Mouse (Mus musculus): ENCODE results near the gene Gm11146. TPM values are rescaled to one million over a fixed set of nuclear protein-coding genes. Genes with fewer than 3 reads are reported as not detected.
A peak's percentile ranks its signal among the peaks of the same experiment; 100 is the strongest.

Gene Gm11146
- polyA plus RNA-seq, 1 experiment from 2014 or later: not detected

DNA sequence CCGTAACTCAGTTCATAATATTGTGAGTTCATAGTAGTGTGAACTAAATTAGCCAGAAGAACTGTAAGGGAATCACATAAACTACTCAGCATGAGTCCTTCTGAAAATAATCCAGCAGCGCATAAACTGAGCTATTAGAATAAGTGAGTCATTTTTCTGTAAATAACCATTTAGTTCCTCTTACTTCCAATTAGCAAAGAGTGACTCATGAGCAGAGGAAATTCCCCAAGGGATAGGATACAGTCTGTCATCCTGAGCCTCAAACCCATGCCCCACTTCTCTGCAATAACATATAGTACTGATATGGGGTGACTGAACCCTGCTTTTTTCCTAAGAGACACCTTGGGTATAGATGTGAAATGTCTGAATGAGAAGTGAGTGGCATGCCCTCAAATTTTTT is 687 bp upstream of the Gm11146 start:
- no peak for ATAC-seq (ENCODE audit: insufficient number of reproducible peaks, low FRiP score)
- 85% methylated on average over 2 of the region's 2 CpGs for WGBS
- no peaks in the 10 kb centered on the region for H3K4me1 ChIP-seq (replicated peaks)

DNA sequence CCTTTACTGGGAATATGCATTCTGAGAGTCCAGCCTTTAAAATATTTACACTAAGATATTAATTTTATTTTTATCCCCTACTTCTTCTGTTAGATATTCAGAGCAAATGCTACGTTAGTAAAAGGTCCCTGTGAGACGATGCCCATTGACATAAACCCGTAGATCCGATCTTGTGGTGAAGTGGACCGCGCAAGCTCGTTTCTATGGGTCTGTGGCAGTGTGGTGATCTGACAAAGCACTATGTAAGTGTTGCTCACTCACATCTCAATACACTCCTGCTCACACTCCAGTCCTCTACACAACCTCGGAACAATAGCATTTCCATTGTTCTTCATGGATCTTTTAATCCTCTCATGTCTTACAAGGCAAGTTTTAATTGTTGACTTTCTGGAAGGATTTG is 3.1 kb downstream of the Gm11146 start:
- Histone ChIP-seq H3K9ac (no peak overlapping the region), H3K27me3 (replicated peaks) (no peaks in the 10 kb centered on the region), H3K4me1 (replicated peaks) (peaks cover 4% of the 10 kb centered on the region; the same call in 1 of the 2 replicates), H3K4me2 (no peak overlapping the region), H3K9me3 (replicated peaks) (no peaks in the 10 kb centered on the region), H3K36me3 (peaks cover 11% of the 10 kb centered on the region), H3K27ac (ENCODE audit: poor library complexity, severe bottlenecking) (no peak overlapping the region), H3K4me3 (no peak overlapping the region)
- WGBS: 85% methylated on average over 8 of the region's 8 CpGs
- no peak for ATAC-seq (ENCODE audit: insufficient number of reproducible peaks, low FRiP score)

More for the DNA sequence above, 687 bp upstream of the Gm11146 start:
- no peak overlapping the region for H3K4me3 ChIP-seq
- no peaks in the 10 kb centered on the region for H3K27me3 ChIP-seq (replicated peaks)
- no peak overlapping the region for H3K9ac ChIP-seq
- H3K9me3 ChIP-seq (replicated peaks): no peaks in the 10 kb centered on the region
- H3K27ac ChIP-seq (ENCODE audit: poor library complexity, severe bottlenecking): no peak overlapping the region
- H3K4me2 ChIP-seq: no peak overlapping the region
- H3K36me3 ChIP-seq: peaks cover 12% of the 10 kb centered on the region

DNA sequence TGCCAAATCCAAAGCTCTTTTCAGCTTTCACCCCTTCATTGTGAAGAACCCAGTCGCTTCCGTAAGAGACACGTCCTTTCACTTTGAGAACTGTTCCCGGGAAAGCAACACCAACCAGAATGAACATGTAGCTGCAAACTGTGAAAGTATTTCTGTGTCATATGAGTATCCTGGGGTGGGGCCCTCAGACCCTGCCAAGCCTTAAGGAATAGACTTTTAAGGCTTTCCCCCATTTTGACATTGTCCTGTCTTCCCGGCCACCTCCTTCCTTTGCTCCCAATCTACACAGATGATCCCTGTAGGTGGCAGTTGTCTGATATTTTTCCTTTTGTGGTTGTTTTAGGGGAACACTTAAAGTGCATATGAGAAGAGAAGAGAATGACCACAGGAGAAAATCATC is 5.3 kb downstream of the Gm11146 start:
- no peaks in the 10 kb centered on the region for H3K27me3 ChIP-seq (replicated peaks)
- H3K36me3 ChIP-seq: peaks cover 12% of the 10 kb centered on the region
- ATAC-seq (ENCODE audit: insufficient number of reproducible peaks, low FRiP score): no peak
- H3K4me2 ChIP-seq: no peak overlapping the region
- peaks cover 14% of the 10 kb centered on the region for H3K4me1 ChIP-seq (replicated peaks)
- H3K4me3 ChIP-seq: no peak overlapping the region
- no peak overlapping the region for H3K9ac ChIP-seq
- WGBS: 88% methylated on average over 5 of the region's 5 CpGs
- no peak overlapping the region for H3K27ac ChIP-seq (ENCODE audit: poor library complexity, severe bottlenecking)
- no peaks in the 10 kb centered on the region for H3K9me3 ChIP-seq (replicated peaks)

DNA sequence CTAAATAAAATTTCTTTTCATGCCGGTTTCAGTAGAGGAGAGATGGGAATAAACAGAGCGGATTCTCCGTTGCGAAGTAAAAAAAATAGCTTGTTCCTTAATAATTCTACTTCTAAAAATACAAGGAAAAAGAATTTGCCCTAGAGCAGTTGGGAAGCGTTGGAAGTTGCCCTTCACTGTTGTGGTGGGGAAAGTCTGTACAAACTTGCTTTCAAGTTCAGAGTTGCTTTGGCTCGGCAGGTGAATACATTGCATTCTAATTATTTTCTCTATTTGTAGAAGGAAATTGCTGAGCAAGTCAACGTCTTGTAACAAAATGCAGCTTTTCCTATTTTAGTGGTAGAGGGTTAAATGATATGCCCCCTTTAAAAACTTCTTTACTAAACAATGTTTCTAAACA is 6.2 kb downstream of the Gm11146 start:
- Histone ChIP-seq H3K9ac (no peak overlapping the region), H3K9me3 (replicated peaks) (no peaks in the 10 kb centered on the region), H3K4me3 (no peak overlapping the region), H3K4me1 (replicated peaks) (peaks cover 14% of the 10 kb centered on the region), H3K4me2 (no peak overlapping the region), H3K36me3 (peaks cover 15% of the 10 kb centered on the region; the same call in 1 of the 2 replicates), H3K27ac (ENCODE audit: poor library complexity, severe bottlenecking) (no peak overlapping the region), H3K27me3 (replicated peaks) (no peaks in the 10 kb centered on the region)
- 80% methylated on average over 7 of the region's 7 CpGs for WGBS
- no peak for ATAC-seq (ENCODE audit: insufficient number of reproducible peaks, low FRiP score)

DNA sequence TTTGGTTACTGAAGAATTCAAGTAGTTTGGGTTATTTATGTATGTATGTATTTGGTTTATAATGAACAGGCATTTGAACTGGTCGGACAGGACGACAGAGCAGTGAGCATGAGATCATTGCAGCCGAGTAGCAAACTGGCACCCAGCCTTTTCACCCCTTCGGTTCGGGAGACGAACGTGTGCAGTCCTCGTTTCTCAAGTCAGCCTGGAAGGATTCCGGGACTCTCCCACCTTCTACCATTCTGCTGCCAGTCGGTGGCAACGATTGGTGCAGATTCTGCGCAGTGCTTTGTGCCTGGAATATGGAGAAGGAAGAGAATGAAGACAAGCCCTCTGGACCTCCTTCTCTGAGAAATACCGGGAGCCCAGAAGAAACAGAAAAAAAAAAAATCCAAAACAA is 7.3 kb downstream of the Gm11146 start:
- peaks cover 14% of the 10 kb centered on the region for H3K4me1 ChIP-seq (replicated peaks)
- no peak overlapping the region for H3K4me3 ChIP-seq
- no peaks in the 10 kb centered on the region for H3K27me3 ChIP-seq (replicated peaks)
- H3K4me2 ChIP-seq: no peak overlapping the region
- no peak overlapping the region for H3K9ac ChIP-seq
- H3K27ac ChIP-seq (ENCODE audit: poor library complexity, severe bottlenecking): no peak overlapping the region
- 57% methylated on average over 13 of the region's 13 CpGs for WGBS
- no peak for ATAC-seq (ENCODE audit: insufficient number of reproducible peaks, low FRiP score)
- no peaks in the 10 kb centered on the region for H3K9me3 ChIP-seq (replicated peaks)
- H3K36me3 ChIP-seq: peaks cover 13% of the 10 kb centered on the region; the same call in 1 of the 2 replicates

DNA sequence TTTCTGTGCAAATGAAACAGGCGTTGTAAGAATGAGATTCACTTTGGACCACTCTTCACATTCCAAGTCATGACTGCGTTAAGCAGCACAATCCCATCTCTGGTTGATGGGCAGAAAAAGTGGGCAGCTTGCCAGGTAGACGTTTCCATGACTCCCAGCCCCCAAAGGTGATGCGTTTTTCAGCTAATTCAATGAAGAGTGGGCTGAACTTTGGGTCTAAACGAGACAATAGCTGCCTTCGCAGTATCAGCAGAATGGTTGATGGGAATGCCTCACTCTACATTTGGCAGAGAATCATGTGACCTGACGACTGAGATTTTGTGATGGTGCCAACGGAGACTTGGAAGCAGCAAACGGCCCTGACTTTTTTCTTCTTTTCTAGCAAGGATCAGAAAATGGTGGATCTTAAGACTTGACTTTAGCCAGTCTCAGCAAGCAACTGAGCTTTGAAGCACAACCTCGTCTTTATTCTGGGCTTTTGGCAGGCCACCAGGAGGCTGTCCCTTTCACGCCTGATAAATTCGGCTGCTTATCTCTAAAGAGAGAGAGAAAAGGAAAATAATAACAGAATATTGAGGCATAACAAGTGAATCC is 8.0 kb downstream of the Gm11146 start:
- 24% methylated on average over 12 of the region's 12 CpGs for WGBS
- H3K9me3 ChIP-seq (replicated peaks): no peaks in the 10 kb centered on the region
- peak overlapping the region; percentile 44 for H3K4me2 ChIP-seq
- peaks cover 14% of the 10 kb centered on the region for H3K4me1 ChIP-seq (replicated peaks)
- ATAC-seq (ENCODE audit: insufficient number of reproducible peaks, low FRiP score): peak; percentile 25
- H3K27ac ChIP-seq (ENCODE audit: poor library complexity, severe bottlenecking): peak overlapping the region; percentile 39; the same call in 1 of the 2 replicates
- no peaks in the 10 kb centered on the region for H3K27me3 ChIP-seq (replicated peaks)
- no peak overlapping the region for H3K9ac ChIP-seq
- H3K4me3 ChIP-seq: no peak overlapping the region
- H3K36me3 ChIP-seq: 0 out of 2 replicates have a peak, but pooled peaks cover 9% of the 10 kb centered on the region

DNA sequence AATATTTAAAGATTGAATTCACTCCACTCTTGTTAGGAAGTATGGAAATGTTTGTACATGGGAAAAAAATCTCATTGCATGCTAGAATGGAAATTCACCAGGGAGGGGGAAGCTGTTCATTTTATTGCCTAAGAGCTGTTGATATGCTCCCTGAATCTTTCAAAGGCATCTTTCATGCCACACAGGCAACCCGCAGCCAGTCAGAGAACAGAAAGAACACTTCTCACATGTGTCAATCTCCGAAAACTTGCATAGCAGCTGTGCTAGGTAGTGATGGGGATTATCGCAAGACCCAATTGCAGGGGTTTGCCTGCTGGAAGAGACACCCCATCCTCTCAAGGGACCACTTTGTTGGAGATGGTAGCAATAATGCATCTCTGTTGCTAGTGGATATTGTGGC is 8.9 kb downstream of the Gm11146 start:
- H3K9me3 ChIP-seq (replicated peaks): no peaks in the 10 kb centered on the region
- 72% methylated on average over 3 of the region's 3 CpGs for WGBS
- no peak overlapping the region for H3K9ac ChIP-seq
- peaks cover 14% of the 10 kb centered on the region for H3K4me1 ChIP-seq (replicated peaks)
- H3K4me2 ChIP-seq: no peak overlapping the region
- H3K27ac ChIP-seq (ENCODE audit: poor library complexity, severe bottlenecking): no peak overlapping the region
- H3K36me3 ChIP-seq: 0 out of 2 replicates have a peak, but pooled peaks cover 9% of the 10 kb centered on the region
- no peak overlapping the region for H3K4me3 ChIP-seq
- no peak for ATAC-seq (ENCODE audit: insufficient number of reproducible peaks, low FRiP score)
- H3K27me3 ChIP-seq (replicated peaks): no peaks in the 10 kb centered on the region

DNA sequence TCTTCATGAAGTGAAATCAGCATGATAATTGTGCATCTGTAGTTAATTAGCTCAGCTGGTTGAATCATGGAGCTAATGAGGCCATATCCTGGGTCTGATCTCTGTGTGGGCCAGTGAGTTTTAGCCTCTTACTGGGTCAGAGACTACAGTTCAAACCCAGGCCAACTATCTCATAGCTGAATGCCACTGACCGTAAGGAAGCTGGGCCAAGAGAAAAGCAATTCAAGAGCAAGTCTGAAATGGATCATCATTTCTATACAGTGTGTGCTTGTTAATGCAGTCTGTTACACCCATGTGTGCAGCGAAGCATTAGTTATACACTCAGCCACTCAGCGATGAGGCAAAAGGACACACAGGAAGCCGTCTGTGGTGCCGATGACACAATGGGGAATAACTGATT is 28.9 kb downstream of the Gm11146 start:
- Histone ChIP-seq H3K27ac (ENCODE audit: poor library complexity, severe bottlenecking) (0 out of 2 replicates have a peak overlapping the region, but pooled peaks have one; percentile 3), H3K27me3 (replicated peaks) (no peaks in the 10 kb centered on the region), H3K36me3 (peaks cover 9% of the 10 kb centered on the region; the same call in 1 of the 2 replicates), H3K4me3 (no peak overlapping the region), H3K9ac (no peak overlapping the region), H3K4me2 (no peak overlapping the region), H3K4me1 (replicated peaks) (no peaks in the 10 kb centered on the region; the same call in 1 of the 2 replicates), H3K9me3 (replicated peaks) (0 out of 2 replicates have a peak, but pooled peaks cover 3% of the 10 kb centered on the region)
- no peak for ATAC-seq (ENCODE audit: insufficient number of reproducible peaks, low FRiP score)
- WGBS: 74% methylated on average over 5 of the region's 5 CpGs

DNA sequence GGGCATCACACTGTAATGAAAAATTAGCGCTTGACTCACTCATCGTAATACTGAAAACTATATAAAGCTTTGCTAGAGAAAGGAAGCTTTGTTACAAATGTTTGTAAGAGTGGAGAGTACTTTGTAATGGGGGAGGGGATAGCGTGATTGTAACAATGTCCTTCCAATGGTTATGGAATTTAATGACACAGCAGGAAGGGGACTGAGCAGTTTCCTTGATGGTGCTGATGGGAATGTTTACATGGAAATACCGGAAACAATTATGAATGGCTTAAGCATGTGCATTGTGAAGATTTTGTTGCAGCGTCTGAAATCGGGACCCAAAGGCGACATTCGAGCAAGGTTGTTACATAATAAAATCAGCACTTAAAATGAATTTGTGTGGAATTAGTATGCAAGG is 32.4 kb downstream of the Gm11146 start:
- no peak overlapping the region for H3K4me2 ChIP-seq
- H3K27ac ChIP-seq (ENCODE audit: poor library complexity, severe bottlenecking): no peak overlapping the region
- H3K4me3 ChIP-seq: no peak overlapping the region
- 0 out of 2 replicates have a peak, but pooled peaks cover 3% of the 10 kb centered on the region for H3K9me3 ChIP-seq (replicated peaks)
- H3K4me1 ChIP-seq (replicated peaks): no peaks in the 10 kb centered on the region; the same call in 1 of the 2 replicates
- no peaks in the 10 kb centered on the region for H3K27me3 ChIP-seq (replicated peaks)
- WGBS: 85% methylated on average over 8 of the region's 8 CpGs
- no peak overlapping the region for H3K9ac ChIP-seq
- H3K36me3 ChIP-seq: peaks cover 9% of the 10 kb centered on the region; the same call in 1 of the 2 replicates
- no peak for ATAC-seq (ENCODE audit: insufficient number of reproducible peaks, low FRiP score)

DNA sequence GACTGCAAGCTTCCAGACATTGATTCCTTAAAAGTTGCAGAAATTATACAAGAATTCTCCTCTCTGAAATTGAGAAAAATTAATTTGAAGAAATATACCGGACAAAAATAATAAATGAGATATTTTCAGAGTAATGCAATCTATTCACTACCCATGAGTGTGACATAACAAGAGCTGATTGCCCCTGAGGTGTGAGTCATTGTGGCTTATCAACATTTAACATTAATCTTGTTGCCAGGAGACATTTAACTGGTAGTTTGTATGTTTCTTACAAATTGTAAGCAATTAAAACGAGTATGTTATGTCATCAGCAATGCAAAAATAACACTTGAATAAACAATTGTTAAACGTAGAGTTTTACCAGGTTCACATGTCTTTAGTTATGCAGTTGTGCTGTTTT is 33.5 kb downstream of the Gm11146 start:
- H3K4me2 ChIP-seq: no peak overlapping the region
- no peak for ATAC-seq (ENCODE audit: insufficient number of reproducible peaks, low FRiP score)
- no peak overlapping the region for H3K4me3 ChIP-seq
- H3K9me3 ChIP-seq (replicated peaks): 0 out of 2 replicates have a peak, but pooled peaks cover 3% of the 10 kb centered on the region
- no peaks in the 10 kb centered on the region for H3K27me3 ChIP-seq (replicated peaks)
- 59% methylated on average over 3 of the region's 3 CpGs for WGBS
- no peak overlapping the region for H3K9ac ChIP-seq
- peaks cover 9% of the 10 kb centered on the region; the same call in 1 of the 2 replicates for H3K36me3 ChIP-seq
- H3K27ac ChIP-seq (ENCODE audit: poor library complexity, severe bottlenecking): no peak overlapping the region
- peaks cover 3% of the 10 kb centered on the region; the same call in 1 of the 2 replicates for H3K4me1 ChIP-seq (replicated peaks)

DNA sequence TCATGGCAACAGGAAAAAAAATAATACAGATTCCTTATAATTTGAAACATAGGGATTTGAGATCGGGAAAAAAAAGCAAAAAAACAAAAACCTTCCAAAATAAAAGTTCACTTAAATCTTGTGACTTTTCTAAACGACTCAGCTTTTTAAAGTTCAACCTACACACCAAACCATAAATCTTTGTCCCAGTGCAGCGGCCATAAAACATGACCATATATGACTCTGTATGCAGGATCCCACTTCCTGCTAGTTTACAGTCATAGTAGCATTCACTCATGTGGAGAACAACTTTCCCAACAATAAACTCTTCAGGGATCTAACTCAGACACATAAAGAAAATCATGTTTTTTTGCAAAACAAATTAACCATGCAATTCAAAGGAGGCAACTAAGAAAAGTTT is 39.0 kb downstream of the Gm11146 start:
- peaks cover 3% of the 10 kb centered on the region; the same call in 1 of the 2 replicates for H3K4me1 ChIP-seq (replicated peaks)
- WGBS: 86% methylated on average over 3 of the region's 3 CpGs
- H3K4me2 ChIP-seq: no peak overlapping the region
- H3K36me3 ChIP-seq: no peaks in the 10 kb centered on the region
- H3K4me3 ChIP-seq: no peak overlapping the region
- H3K27me3 ChIP-seq (replicated peaks): no peaks in the 10 kb centered on the region
- no peak for ATAC-seq (ENCODE audit: insufficient number of reproducible peaks, low FRiP score)
- H3K9ac ChIP-seq: no peak overlapping the region
- H3K27ac ChIP-seq (ENCODE audit: poor library complexity, severe bottlenecking): no peak overlapping the region
- no peaks in the 10 kb centered on the region for H3K9me3 ChIP-seq (replicated peaks)
